Mouse (Mus musculus) myocyte (in vitro differentiated cells): ENCODE results near the gene Utp11. TPM values are rescaled to one million over a fixed set of nuclear protein-coding genes. Genes with fewer than 3 reads are reported as not detected.

Source experiments
- H3K27me3 ChIP-seq: one replicate; pipeline ENCODE4 v1.6.1; 2011; ENCODE audit not compliant: control insufficient read depth, insufficient read depth, insufficient read length
- H3K36me3 ChIP-seq: one replicate; pipeline ENCODE4 v1.6.1; 2011; ENCODE audit not compliant: control insufficient read depth, insufficient read depth
- H3K4me2 ChIP-seq: one replicate; pipeline ENCODE4 v1.6.1; 2011; ENCODE audit warnings: low read depth, control low read depth
- H3K4me3 ChIP-seq: one replicate; pipeline ENCODE4 v1.5.1; 2011; ENCODE audit warnings: mild to moderate bottlenecking, control low read depth, moderate library complexity
- H3K79me2 ChIP-seq: one replicate; pipeline ENCODE4 v1.6.1; 2011; ENCODE audit not compliant: control insufficient read depth, insufficient read depth
- H3ac ChIP-seq: one replicate; pipeline ENCODE4 v1.6.1; 2011; ENCODE audit not compliant: control insufficient read depth, insufficient read length
- CEBPB ChIP-seq: IDR thresholded peaks from 2 replicates; pipeline ENCODE4 v1.6.1; 2011; ENCODE audit warnings: mild to moderate bottlenecking, moderate library complexity; ENCODE audit not compliant: poor library complexity, insufficient read depth, severe bottlenecking
- E2F4 ChIP-seq: IDR thresholded peaks from one replicate; pipeline ENCODE4 v1.6.1; 2011; ENCODE audit warnings: mild to moderate bottlenecking, control low read depth, moderate library complexity; ENCODE audit not compliant: insufficient read depth
- MAX ChIP-seq: IDR thresholded peaks from one replicate; pipeline ENCODE4 v1.6.1; 2011; ENCODE audit warnings: low read depth, mild to moderate bottlenecking, control low read depth
- MYOD1 ChIP-seq, 3 experiments: IDR thresholded peaks; one replicate each; pipeline ENCODE4 v1.6.1; 2011; ENCODE audit warnings: control low read depth in 2 of 3, low read depth in 2 of 3, mild to moderate bottlenecking in 2 of 3, moderate library complexity in 1 of 3; ENCODE audit not compliant: insufficient read length in 2 of 3, control insufficient read depth in 1 of 3
- MYOG ChIP-seq, 3 experiments: IDR thresholded peaks; one replicate each; pipeline ENCODE4 v1.6.1; 2011; ENCODE audit warnings: control low read depth in 2 of 3, low read depth in 2 of 3, mild to moderate bottlenecking in 2 of 3; ENCODE audit not compliant: insufficient read length in 2 of 3, control insufficient read depth in 1 of 3, insufficient read depth in 1 of 3
- POLR2A ChIP-seq: IDR thresholded peaks from one replicate; pipeline ENCODE4 v1.6.1; 2011; ENCODE audit warnings: low read depth, mild to moderate bottlenecking, control low read depth, moderate library complexity; ENCODE audit not compliant: insufficient read length
- POLR2AphosphoS2 ChIP-seq: IDR thresholded peaks from one replicate; pipeline ENCODE4 v1.6.1; 2011; ENCODE audit warnings: low read depth, control low read depth; ENCODE audit not compliant: insufficient read length
- REST ChIP-seq: IDR thresholded peaks from one replicate; pipeline ENCODE4 v1.6.1; 2011; ENCODE audit warnings: mild to moderate bottlenecking, control low read depth, moderate library complexity; ENCODE audit not compliant: insufficient read depth, insufficient read length
- SRF ChIP-seq: IDR thresholded peaks from one replicate; pipeline ENCODE4 v1.6.1; 2011; ENCODE audit warnings: low read depth; ENCODE audit not compliant: control insufficient read depth, insufficient read length
- TCF12 ChIP-seq: IDR thresholded peaks from one replicate; pipeline ENCODE4 v1.6.1; 2011; ENCODE audit warnings: mild to moderate bottlenecking, control low read depth; ENCODE audit not compliant: poor library complexity, insufficient read depth, severe bottlenecking
- TCF3 ChIP-seq: IDR thresholded peaks from one replicate; pipeline ENCODE4 v1.6.1; 2011; ENCODE audit warnings: low read depth, control low read depth; ENCODE audit not compliant: insufficient read length
- USF1 ChIP-seq: IDR thresholded peaks from one replicate; pipeline ENCODE4 v1.6.1; 2011; ENCODE audit warnings: low read depth, mild to moderate bottlenecking, control low read depth, moderate library complexity
- polyA plus RNA-seq: library from polyadenylated mRNA; unstranded; fragments of >200 nt; fragmentation: generic; extraction: Trizol; gene quantifications from one replicate; pipeline ENCODE4 v1.2.1, GENCODE M21; 2012; ENCODE audit warnings: missing spikeins

Utp11 gene
- polyA plus RNA-seq, 1 experiment, result 36.2 TPM

- TF ChIP-seq MAX (no peak), MYOG (IDR thresholded peaks at IDR 0.05; ENCODE audit: control insufficient read depth in 1 of 3, insufficient read depth in 1 of 3, insufficient read length in 2 of 3, low read depth in 2 of 3) (peak in 1 of 3 experiments; percentile 8), POLR2A (peak; percentile 96), E2F4 (no peak), REST (peak; percentile 24), MYOD1 (IDR thresholded peaks at IDR 0.05; ENCODE audit: control insufficient read depth in 1 of 3, insufficient read length in 2 of 3, low read depth in 2 of 3) (peak in 1 of 3 experiments; percentile 41), POLR2AphosphoS2 (peak; percentile 97), USF1 (no peak), TCF3 (no peak), TCF12 (no peak), CEBPB (no peak), SRF (no peak)
- H3K36me3 ChIP-seq, result peaks cover under 1% of the 10 kb centered on the region
- peaks cover 47% of the 10 kb centered on the region for H3K79me2 ChIP-seq
- H3K27me3 ChIP-seq, result no peaks in the 10 kb centered on the region
- H3ac ChIP-seq, result peak within 1 kb of the TSS; percentile 28
- peak within 1 kb of the TSS; percentile 82 for H3K4me2 ChIP-seq
- peak within 1 kb of the TSS; percentile 97 for H3K4me3 ChIP-seq
Observed at GRCm38 (mm10) chr4:124700248-124700971, 7.0 kb upstream of the Utp11 start, which contains the start of gene Fhl3. Gene Fhl3, plus strand, starts transcription at chr4:124700701.

GRCm38 (mm10) chr4:124699791-124700190, 6.4 kb upstream of the Utp11 start:
- H3K4me3 ChIP-seq, result peak overlapping the region; percentile 97
- no peaks in the 10 kb centered on the region for H3K36me3 ChIP-seq
- no peak overlapping the region for H3ac ChIP-seq
- TF ChIP-seq CEBPB (no peak), USF1 (no peak), TCF12 (no peak), MYOD1 (IDR thresholded peaks at IDR 0.05; ENCODE audit: control insufficient read depth in 1 of 3, insufficient read length in 2 of 3, low read depth in 2 of 3) (no peak), POLR2A (no peak), MYOG (IDR thresholded peaks at IDR 0.05; ENCODE audit: control insufficient read depth in 1 of 3, insufficient read depth in 1 of 3, insufficient read length in 2 of 3, low read depth in 2 of 3) (no peak)
- H3K4me2 ChIP-seq, result peak overlapping the region; percentile 76
- peaks cover 41% of the 10 kb centered on the region for H3K79me2 ChIP-seq
- no peaks in the 10 kb centered on the region for H3K27me3 ChIP-seq

GRCm38 (mm10) chr4:124695786-124696516, 2.6 kb upstream of the Utp11 start:
- no peak for TF ChIP-seq USF1
- TF ChIP-seq MYOD1 (IDR thresholded peaks at IDR 0.05; ENCODE audit: control insufficient read depth in 1 of 3, insufficient read length in 2 of 3, low read depth in 2 of 3), result peak in 2 of 3 experiments; percentile 52 to 67
- TF ChIP-seq MYOG (IDR thresholded peaks at IDR 0.05; ENCODE audit: control insufficient read depth in 1 of 3, insufficient read depth in 1 of 3, insufficient read length in 2 of 3, low read depth in 2 of 3), result peak in 1 of 3 experiments; percentile 63
- TF ChIP-seq POLR2AphosphoS2, result no peak
- no peak for TF ChIP-seq TCF3
- no peak for TF ChIP-seq SRF
- H3K4me3 ChIP-seq, result no peak overlapping the region
- H3K4me2 ChIP-seq, result peak overlapping the region; percentile 59
- peaks cover 25% of the 10 kb centered on the region for H3K79me2 ChIP-seq
- H3K27me3 ChIP-seq, result no peaks in the 10 kb centered on the region
- no peaks in the 10 kb centered on the region for H3K36me3 ChIP-seq
- no peak overlapping the region for H3ac ChIP-seq

GRCm38 (mm10) chr4:124694572-124694971, 1.2 kb upstream of the Utp11 start:
- Histone ChIP-seq H3K4me2 (no peak overlapping the region), H3ac (no peak overlapping the region), H3K79me2 (peaks cover 34% of the 10 kb centered on the region), H3K4me3 (no peak overlapping the region), H3K27me3 (no peaks in the 10 kb centered on the region), H3K36me3 (no peaks in the 10 kb centered on the region)
- TF ChIP-seq REST (no peak), MYOD1 (IDR thresholded peaks at IDR 0.05; ENCODE audit: control insufficient read depth in 1 of 3, insufficient read length in 2 of 3, low read depth in 2 of 3) (no peak), MYOG (IDR thresholded peaks at IDR 0.05; ENCODE audit: control insufficient read depth in 1 of 3, insufficient read depth in 1 of 3, insufficient read length in 2 of 3, low read depth in 2 of 3) (no peak), POLR2A (no peak), E2F4 (no peak), CEBPB (no peak), TCF12 (no peak), USF1 (no peak), TCF3 (no peak), MAX (no peak), POLR2AphosphoS2 (no peak)
